Mouse (Mus musculus) cerebellum, adult 2 months (tissue): Measurements from ENCODE around the gene Ntmt1. TPM values are rescaled to one million over a fixed set of nuclear protein-coding genes. Genes with fewer than 3 reads are reported as not detected.

ENCODE experiments used
- DNase-seq, 2 experiments: peaks; one replicate each; pipeline ENCODE4 v3.0.0; 2021
- H3K27ac ChIP-seq: fragments of 200-500 bp; 2 replicates; pipeline ENCODE4 v1.5.1; 2012; ENCODE audit warnings: low read length, control low read depth, inconsistent platforms; ENCODE audit not compliant: insufficient read depth
- H3K27me3 ChIP-seq: fragments of 200-500 bp; 2 replicates; pipeline ENCODE4 v1.6.1; 2012; ENCODE audit warnings: inconsistent platforms, mild to moderate bottlenecking, low read length, moderate library complexity; ENCODE audit not compliant: control insufficient read depth, insufficient read depth
- H3K4me1 ChIP-seq: fragments of 200-500 bp; 2 replicates; pipeline ENCODE4 v1.6.1; 2011; ENCODE audit warnings: low read length; ENCODE audit not compliant: control insufficient read depth, insufficient read depth
- H3K4me3 ChIP-seq: fragments of 200-500 bp; replicated peaks from 2 replicates; pipeline ENCODE3; 2011; ENCODE audit warnings: mild to moderate bottlenecking, low read depth, low read length, control low read depth; ENCODE audit not compliant: insufficient read depth
- CTCF ChIP-seq: fragments of 200-500 bp; IDR thresholded peaks from 2 replicates; pipeline ENCODE4 v1.5.1; 2011; ENCODE audit warnings: low read depth, mild to moderate bottlenecking, control low read depth, low read length, moderate library complexity, borderline replicate concordance; ENCODE audit not compliant: insufficient read depth
- POLR2A ChIP-seq: fragments of 200-500 bp; IDR thresholded peaks from 2 replicates; pipeline ENCODE4 v1.6.1; 2011; ENCODE audit warnings: low read length, control low read depth, borderline replicate concordance; ENCODE audit not compliant: insufficient read depth
- WGBS: fragments of 180-500 bp; shearing (Covaris S2); methylation state at CpG from one replicate; pipeline ENCODE4 v1.1.7; 2018; 5-methylcytosine and 5-hydroxymethylcytosine counted together
- polyA plus RNA-seq: library from polyadenylated mRNA; depleted of rRNA; stranded (reverse); fragments of >200 nt; gene quantifications from 2 replicates; pipeline ENCODE4 v1.2.3, GENCODE M21; 2012

Gene Ntmt1
- polyA plus RNA-seq, 1 experiment = 37.8 TPM

GRCm38 (mm10) chr2:30821073-30821472, 13.4 kb downstream of the Ntmt1 start:
- WGBS = 93% methylated on average over 3 of the region's 3 CpGs
- no peak overlapping the region for H3K27ac ChIP-seq
- no peaks in the 10 kb centered on the region for H3K4me1 ChIP-seq
- H3K4me3 ChIP-seq = no peak overlapping the region
- DNase-seq = no peak
- peak; percentile 52 for TF ChIP-seq CTCF
- no peak for TF ChIP-seq POLR2A
- H3K27me3 ChIP-seq = no peaks in the 10 kb centered on the region

GRCm38 (mm10) chr2:30822460-30822859, 14.8 kb downstream of the Ntmt1 start:
- Histone ChIP-seq H3K27ac (no peak overlapping the region), H3K4me3 (no peak overlapping the region), H3K4me1 (peaks cover 7% of the 10 kb centered on the region), H3K27me3 (no peaks in the 10 kb centered on the region)
- 72% methylated on average over 8 of the region's 8 CpGs for WGBS
- TF ChIP-seq POLR2A (no peak), CTCF (no peak)
- no peak for DNase-seq

GRCm38 (mm10) chr2:30823385-30824153, 15.9 kb downstream of the Ntmt1 start:
- WGBS = 55% methylated on average over 13 of the region's 13 CpGs
- Histone ChIP-seq H3K4me3 (no peak overlapping the region), H3K27me3 (no peaks in the 10 kb centered on the region), H3K27ac (no peak overlapping the region), H3K4me1 (peaks cover 7% of the 10 kb centered on the region)
- TF ChIP-seq CTCF = no peak
- TF ChIP-seq POLR2A = no peak
- peak in 1 of 2 experiments; percentile 48 for DNase-seq

- Histone ChIP-seq H3K4me1 (peaks cover 7% of the 10 kb centered on the region), H3K4me3 (peak overlapping the region; percentile 83), H3K27me3 (no peaks in the 10 kb centered on the region), H3K27ac (no peak overlapping the region)
- peak; percentile 29 to 41 for DNase-seq
- TF ChIP-seq CTCF = no peak
- TF ChIP-seq POLR2A = no peak
- 26% methylated on average over 26 of the region's 26 CpGs for WGBS
These were observed 19.5 kb downstream of the Ntmt1 start for GRCm38 (mm10) chr2:30826825-30827748.

- H3K27me3 ChIP-seq = no peaks in the 10 kb centered on the region
- peaks cover 7% of the 10 kb centered on the region for H3K4me1 ChIP-seq
- peak overlapping the region; percentile 83 for H3K4me3 ChIP-seq
- H3K27ac ChIP-seq = peak overlapping the region; percentile 10; the same call in 1 of the 2 replicates
- TF ChIP-seq CTCF (peak; percentile 86), POLR2A (peak; percentile 65)
- DNase-seq = peak; percentile 91 to 96
- under 1% methylated on average over 63 of the region's 63 CpGs for WGBS
These were observed 20.3 kb downstream of the Ntmt1 start for GRCm38 (mm10) chr2:30827749-30828475.

- WGBS = 29% methylated on average over 5 of the region's 5 CpGs
These were observed 21.7 kb downstream of the Ntmt1 start for GRCm38 (mm10) chr2:30829315-30829714.

GRCm38 (mm10) chr2:30830283-30830795, 22.7 kb downstream of the Ntmt1 start, which contains the start of gene Asb6:
TSS of gene Asb6 (minus strand) at chr2:30830333.
- Histone ChIP-seq H3K4me1 (peaks cover 7% of the 10 kb centered on the region), H3K27ac (no peak within 1 kb of the TSS), H3K4me3 (no peak within 1 kb of the TSS), H3K27me3 (no peaks in the 10 kb centered on the region)
- WGBS = 11% methylated on average over 4 of the region's 4 CpGs
- no peak for DNase-seq
- no peak for TF ChIP-seq CTCF
- no peak for TF ChIP-seq POLR2A

More at GRCm38 (mm10) chr2:30829315-30829714, 21.7 kb downstream of the Ntmt1 start:
- no peak for TF ChIP-seq POLR2A
- TF ChIP-seq CTCF = peak; percentile 30; the same call in 1 of the 2 replicates
- peak in 1 of 2 experiments; percentile 37 for DNase-seq
- peaks cover 7% of the 10 kb centered on the region for H3K4me1 ChIP-seq
- no peak overlapping the region for H3K27ac ChIP-seq
- H3K27me3 ChIP-seq = no peaks in the 10 kb centered on the region
- no peak overlapping the region for H3K4me3 ChIP-seq
